Mouse (Mus musculus) thymus, adult 2 months (tissue): Measurements from ENCODE around the gene Taok3.

ENCODE experiments used
- CTCF ChIP-seq: fragments of 200-500 bp; IDR thresholded peaks from 2 replicates; pipeline ENCODE4 v1.5.1; 2012; ENCODE audit warnings: mild to moderate bottlenecking, control low read depth, low read length, moderate library complexity, borderline replicate concordance; ENCODE audit not compliant: control insufficient read depth, poor library complexity, insufficient read depth; ENCODE audit errors: extremely low read depth
- POLR2A ChIP-seq: fragments of 200-500 bp; IDR thresholded peaks from 2 replicates; pipeline ENCODE4 v1.6.1; 2012; ENCODE audit warnings: mild to moderate bottlenecking, low read length, control low read depth, moderate library complexity; ENCODE audit not compliant: control insufficient read depth, poor library complexity, insufficient read depth; ENCODE audit errors: extremely low read depth

GRCm38 (mm10) chr5:117108731-117109130 is 11.2 kb upstream of the Taok3 start:
- TF ChIP-seq POLR2A (no peak), CTCF (no peak)
